ENCODE assay signal across 9 mouse cellular contexts in genomic region chr2:104685418-104685817, GRCm38 (mm10). TPM values are rescaled to one million over a fixed set of nuclear protein-coding genes. Genes with fewer than 3 reads are reported as not detected.
A peak's percentile ranks its signal among the peaks of the same experiment; 100 is the strongest.
DNase-seq lines count a peak whose midpoint lies in the region; ATAC-seq and TF ChIP-seq lines count a peak whose summit lies in the region.
"Had no signal": no experiment of that assay in that cellular context is flagged by ENCODE, and none has a peak within 500 bp of the region (broad histone marks: within the 10 kb centered on the region; RNA-seq: fewer than 3 reads in every experiment).

No protein-coding gene starts in this region.

- no peaks in the 10 kb centered on the region for H3K27me3 ChIP-seq in forebrain, embryonic 10.5 days (ENCODE audit: poor library complexity, severe bottlenecking)
- H3K27me3 ChIP-seq in heart, embryonic 15.5 days: no peaks in the 10 kb centered on the region
- H3K27me3 ChIP-seq in liver, embryonic 13.5 days: no peaks in the 10 kb centered on the region
- no peaks in the 10 kb centered on the region for H3K27me3 ChIP-seq in neural tube, embryonic 11.5 days (ENCODE audit: control insufficient read depth, insufficient read depth, low read length)
- no peaks in the 10 kb centered on the region; the same call in 1 of the 2 replicates for H3K27me3 ChIP-seq in stomach, postnatal 0 days (ENCODE audit: control insufficient read depth, insufficient read depth, low read length)
- H3K27me3 ChIP-seq: embryonic facial prominence, embryonic 13.5 days had no signal

- peak; percentile 78 for ATAC-seq in heart, embryonic 15.5 days (replicated peaks; ENCODE audit: insufficient number of reproducible peaks, insufficient read depth, low FRiP score, low read depth)
- peak; percentile 67 for ATAC-seq in liver, embryonic 13.5 days (ENCODE audit: low read depth)
- ATAC-seq in neural tube, embryonic 11.5 days (ENCODE audit: insufficient read depth, low FRiP score, low TSS enrichment): peak; percentile 84
- ATAC-seq in stomach, postnatal 0 days (ENCODE audit: low FRiP score, low TSS enrichment): peak; percentile 89

- 17% methylated on average over 13 of the region's 13 CpGs for WGBS in forebrain, embryonic 10.5 days
- 7% methylated on average over 13 of the region's 13 CpGs for WGBS in heart, embryonic 15.5 days
- WGBS in liver, embryonic 13.5 days (ENCODE audit: insufficient replicate concordance): 7% methylated on average over 13 of the region's 13 CpGs
- 9% methylated on average over 13 of the region's 13 CpGs for WGBS in neural tube, embryonic 11.5 days
- 7% methylated on average over 13 of the region's 13 CpGs for whole genome bisulfite sequencing in stomach, postnatal 0 days

- DNase-seq in CD4-positive helper T cell, adult 2 months (ENCODE audit: low read depth, low spot score): peak; percentile 55
- DNase-seq in brain, embryonic 18.5 days (ENCODE audit: low read depth, low spot score): peak; percentile 51
- peak; percentile 84 for DNase-seq in forebrain, embryonic 10.5 days (ENCODE audit: extremely low spot score, low spot score)
- peak; percentile 77 to 85 for DNase-seq in kidney, postnatal 25 days
- DNase-seq in liver, embryonic 13.5 days: peak; percentile 50
- peak; percentile 88 for DNase-seq in neural tube, embryonic 11.5 days (ENCODE audit: low spot score)
- peak; percentile 83 for DNase-seq in stomach, postnatal 0 days (ENCODE audit: low spot score)

- H3K4me1 ChIP-seq in forebrain, embryonic 10.5 days: peaks cover 17% of the 10 kb centered on the region
- peaks cover 3% of the 10 kb centered on the region; the same call in 1 of the 2 replicates for H3K4me1 ChIP-seq in heart, embryonic 15.5 days (replicated peaks)
- H3K4me1 ChIP-seq in liver, embryonic 13.5 days (replicated peaks): peaks cover 10% of the 10 kb centered on the region
- H3K4me1 ChIP-seq in neural tube, embryonic 11.5 days (ENCODE audit: control insufficient read depth, insufficient read depth, low read length): no peaks in the 10 kb centered on the region
- no peaks in the 10 kb centered on the region for H3K4me1 ChIP-seq in stomach, postnatal 0 days (replicated peaks; ENCODE audit: control insufficient read depth, insufficient read depth)
- H3K4me1 ChIP-seq: embryonic facial prominence, embryonic 13.5 days had no signal

- no peak overlapping the region for H3K9ac ChIP-seq in heart, embryonic 15.5 days
- no peak overlapping the region for H3K9ac ChIP-seq in liver, embryonic 13.5 days
- no peak overlapping the region for H3K9ac ChIP-seq in neural tube, embryonic 11.5 days (ENCODE audit: low read length)
- no peak overlapping the region for H3K9ac ChIP-seq in stomach, postnatal 0 days (ENCODE audit: low read length)
- H3K9ac ChIP-seq: embryonic facial prominence, embryonic 13.5 days had no signal

- TF ChIP-seq CTCF in stomach, postnatal 0 days (IDR thresholded peaks at IDR 0.05; ENCODE audit: low read depth): peak; percentile 99

- no peak for TF ChIP-seq EP300 in stomach, postnatal 0 days (optimal IDR thresholded peaks at IDR 0.05)

- H3K9me3 ChIP-seq in forebrain, embryonic 10.5 days: no peaks in the 10 kb centered on the region
- H3K9me3 ChIP-seq in heart, embryonic 15.5 days (replicated peaks): no peaks in the 10 kb centered on the region
- no peaks in the 10 kb centered on the region for H3K9me3 ChIP-seq in liver, embryonic 13.5 days (replicated peaks)
- H3K9me3 ChIP-seq in neural tube, embryonic 11.5 days (ENCODE audit: control insufficient read depth, low read length): no peaks in the 10 kb centered on the region
- H3K9me3 ChIP-seq in stomach, postnatal 0 days (ENCODE audit: control insufficient read depth, low read length): no peaks in the 10 kb centered on the region
- H3K9me3 ChIP-seq: embryonic facial prominence, embryonic 13.5 days had no signal

- H3K4me3 ChIP-seq in forebrain, embryonic 10.5 days: no peak overlapping the region
- no peak overlapping the region for H3K4me3 ChIP-seq in heart, embryonic 15.5 days
- no peak overlapping the region for H3K4me3 ChIP-seq in liver, embryonic 13.5 days (replicated peaks)
- H3K4me3 ChIP-seq in neural tube, embryonic 11.5 days (ENCODE audit: low read depth, low read length): no peak overlapping the region
- H3K4me3 ChIP-seq in stomach, postnatal 0 days (ENCODE audit: low read depth, low read length): no peak overlapping the region
- H3K4me3 ChIP-seq: embryonic facial prominence, embryonic 13.5 days had no signal

- H3K36me3 ChIP-seq in forebrain, embryonic 10.5 days (replicated peaks): peaks cover 36% of the 10 kb centered on the region
- H3K36me3 ChIP-seq in heart, embryonic 15.5 days: no peaks in the 10 kb centered on the region
- H3K36me3 ChIP-seq in liver, embryonic 13.5 days: no peaks in the 10 kb centered on the region
- H3K36me3 ChIP-seq in neural tube, embryonic 11.5 days (ENCODE audit: control insufficient read depth, insufficient read depth, low read length): no peaks in the 10 kb centered on the region
- H3K36me3 ChIP-seq in stomach, postnatal 0 days (ENCODE audit: control insufficient read depth, insufficient read depth, low read length): peaks cover 4% of the 10 kb centered on the region; the same call in 1 of the 2 replicates

- peak overlapping the region; percentile 23; the same call in 1 of the 2 replicates for H3K4me2 ChIP-seq in heart, embryonic 15.5 days
- 0 out of 2 replicates have a peak overlapping the region, but pooled peaks have one; percentile 19 for H3K4me2 ChIP-seq in liver, embryonic 13.5 days
- H3K4me2 ChIP-seq in neural tube, embryonic 11.5 days (ENCODE audit: low read depth): no peak overlapping the region
- no peak overlapping the region for H3K4me2 ChIP-seq in stomach, postnatal 0 days (replicated peaks; ENCODE audit: low read depth)
- H3K4me2 ChIP-seq: embryonic facial prominence, embryonic 13.5 days had no signal

- H3K27ac ChIP-seq in forebrain, embryonic 10.5 days: no peak overlapping the region
- no peak overlapping the region for H3K27ac ChIP-seq in heart, embryonic 15.5 days
- no peak overlapping the region for H3K27ac ChIP-seq in liver, embryonic 13.5 days
- no peak overlapping the region for H3K27ac ChIP-seq in neural tube, embryonic 11.5 days (ENCODE audit: low read depth, low read length)
- no peak overlapping the region for H3K27ac ChIP-seq in stomach, postnatal 0 days (replicated peaks)
- H3K27ac ChIP-seq: embryonic facial prominence, embryonic 13.5 days had no signal

RNA-seq across cellular contexts. Expression of gene Tcp11l1, which starts 26.6 kb away (rescaled TPM):
- polyA plus RNA-seq in forebrain, embryonic 10.5 days (2016; fragmentation: Nextera tagmentation; extraction: Ambion mirVana): 54.2 and 54.7 TPM in 2 replicates
- 27.9 and 28.2 TPM in 2 replicates for polyA plus RNA-seq in heart, embryonic 15.5 days (2015; fragmentation: Nextera tagmentation; extraction: Ambion mirVana)
- 6.8 and 6.9 TPM in 2 replicates for polyA plus RNA-seq in liver, embryonic 13.5 days (2015; fragmentation: Nextera tagmentation; extraction: Ambion mirVana)
- 67.8 and 71.4 TPM in 2 replicates for polyA plus RNA-seq in neural tube, embryonic 11.5 days (2014; fragmentation: Nextera tagmentation; extraction: Ambion mirVana)
- 22.0 and 23.9 TPM in 2 replicates for polyA plus RNA-seq in stomach, postnatal 0 days (2015; fragmentation: Nextera tagmentation; extraction: Ambion mirVana)

RNA-seq across cellular contexts. Expression of gene Pin1rt1, which starts 30.8 kb away (rescaled TPM):
- 0.12 and 0.14 TPM in 2 replicates for polyA plus RNA-seq in forebrain, embryonic 10.5 days (2016; fragmentation: Nextera tagmentation; extraction: Ambion mirVana)
- polyA plus RNA-seq in heart, embryonic 15.5 days (2015; fragmentation: Nextera tagmentation; extraction: Ambion mirVana): not detected in 2 replicates
- polyA plus RNA-seq in liver, embryonic 13.5 days (2015; fragmentation: Nextera tagmentation; extraction: Ambion mirVana): not detected in 2 replicates
- not detected in 2 replicates for polyA plus RNA-seq in neural tube, embryonic 11.5 days (2014; fragmentation: Nextera tagmentation; extraction: Ambion mirVana)
- polyA plus RNA-seq in stomach, postnatal 0 days (2015; fragmentation: Nextera tagmentation; extraction: Ambion mirVana): 0.08 TPM in 1 of 2 replicates, not detected in the other
- polyA plus RNA-seq: embryonic facial prominence, embryonic 13.5 days had no signal

RNA-seq across cellular contexts. Expression of gene Depdc7, which starts 57.3 kb away (rescaled TPM):
- polyA plus RNA-seq in forebrain, embryonic 10.5 days (2016; fragmentation: Nextera tagmentation; extraction: Ambion mirVana): 3.2 and 3.7 TPM in 2 replicates
- 4.7 and 4.8 TPM in 2 replicates for polyA plus RNA-seq in heart, embryonic 15.5 days (2015; fragmentation: Nextera tagmentation; extraction: Ambion mirVana)
- polyA plus RNA-seq in liver, embryonic 13.5 days (2015; fragmentation: Nextera tagmentation; extraction: Ambion mirVana): 9.8 and 13.2 TPM in 2 replicates
- 2.9 and 4.1 TPM in 2 replicates for polyA plus RNA-seq in neural tube, embryonic 11.5 days (2014; fragmentation: Nextera tagmentation; extraction: Ambion mirVana)
- 7.3 and 7.4 TPM in 2 replicates for polyA plus RNA-seq in stomach, postnatal 0 days (2015; fragmentation: Nextera tagmentation; extraction: Ambion mirVana)

Comparison
In these comparisons a context has a peak if more than half of its experiments do, and no peak if none do; other contexts are left out.
1. H3K4me2 ChIP-seq: peak in heart, embryonic 15.5 days (single experiment) and liver, embryonic 13.5 days (single experiment); none in neural tube, embryonic 11.5 days (single experiment) and stomach, postnatal 0 days (single experiment).
2. Peak in every context shown above with its lines, with median percentiles within 50 percentile points of each other: DNase-seq and ATAC-seq.